Mouse (Mus musculus): ENCODE measurements around the gene Vmn2r5. TPM values are rescaled to one million over a fixed set of nuclear protein-coding genes. Genes with fewer than 3 reads are reported as not detected.
"Not testable (repeated sequence)": the region's sequence is repeated elsewhere in the genome, so short reads cannot be mapped to it uniquely, and the experiment has no call there.

The Vmn2r5 gene
- 0.05 TPM in 1 of 2 replicates, not detected in the other for polyA plus RNA-seq (2015; fragmentation: Nextera tagmentation; extraction: Ambion mirVana)

DNA sequence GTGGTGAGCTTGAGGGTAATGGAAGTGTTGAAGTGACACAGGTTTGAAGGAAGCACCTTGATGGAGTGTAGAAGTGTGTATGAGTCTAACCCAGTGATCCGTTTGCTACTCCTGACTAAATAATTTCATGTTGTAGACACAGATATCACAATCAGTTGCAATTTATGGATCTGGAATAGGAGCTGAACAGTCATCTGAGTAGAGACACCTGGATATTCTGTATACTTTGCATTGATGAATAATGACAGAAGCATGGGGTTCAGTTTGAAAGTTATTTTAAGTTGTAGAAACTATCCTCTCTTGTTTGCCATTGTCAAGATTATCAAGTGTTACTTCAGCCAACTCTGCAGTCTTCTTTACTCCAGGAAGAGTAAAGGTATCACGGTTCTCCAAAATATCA is at the start of gene Vmn2r5:
Gene Vmn2r5, minus strand, starts transcription at position 101 of the 400 bp plus-strand sequence.
- not testable (repeated sequence) for H3K4me1 ChIP-seq; H3K4me3 ChIP-seq; ATAC-seq (ENCODE audit: insufficient number of reproducible peaks, low FRiP score, low TSS enrichment, low read depth); H3K9ac ChIP-seq; H3K36me3 ChIP-seq; H3K9me3 ChIP-seq; H3K4me2 ChIP-seq; H3K27me3 ChIP-seq; H3K27ac ChIP-seq
- 83% methylated on average over 1 of the region's 2 CpGs for WGBS

DNA sequence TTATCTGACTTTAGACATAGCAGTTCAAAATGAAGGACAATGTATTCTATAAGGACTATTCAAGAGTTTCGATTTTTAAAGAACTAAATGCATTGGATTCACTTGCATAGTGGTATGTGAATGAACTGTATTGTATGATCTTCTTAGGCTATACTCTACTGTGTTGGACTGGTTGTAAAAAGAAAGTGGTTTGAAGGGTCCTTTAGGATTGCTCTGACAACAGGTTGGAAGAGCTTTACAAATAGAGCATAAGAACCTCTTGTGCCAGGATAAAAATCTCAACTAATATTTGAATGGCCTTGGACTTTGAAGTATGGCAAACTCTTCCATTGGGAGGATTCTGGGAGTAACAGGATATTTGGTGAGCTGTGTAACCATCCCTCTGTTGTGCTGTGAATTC is 13.9 kb upstream of the Vmn2r5 start:
- 77% methylated on average over 1 of the region's 1 CpGs for WGBS
- not testable (repeated sequence) for H3K36me3 ChIP-seq; H3K27me3 ChIP-seq; H3K4me3 ChIP-seq; H3K4me2 ChIP-seq; ATAC-seq (ENCODE audit: insufficient number of reproducible peaks, low FRiP score, low TSS enrichment, low read depth); H3K4me1 ChIP-seq; H3K9ac ChIP-seq; H3K9me3 ChIP-seq; H3K27ac ChIP-seq

Other genes starting within 250 kb of the Vmn2r5 start
- not detected in 2 replicates for gene Vmn2r3, start 220.1 kb downstream of the Vmn2r5 start, polyA plus RNA-seq (2015; fragmentation: Nextera tagmentation; extraction: Ambion mirVana)
- gene Vmn2r4, start 94.5 kb downstream of the Vmn2r5 start, polyA plus RNA-seq (2015; fragmentation: Nextera tagmentation; extraction: Ambion mirVana), result not detected in 2 replicates
- not detected in 2 replicates for gene Vmn2r6, start 56.0 kb upstream of the Vmn2r5 start, polyA plus RNA-seq (2015; fragmentation: Nextera tagmentation; extraction: Ambion mirVana)

Measured in limb, embryonic 15.5 days (tissue).